Mouse (Mus musculus) heart, adult 11 months (tissue): ENCODE data around the gene Atp5mpl.

Experiments used
- DNase-seq: peaks from one replicate; pipeline ENCODE4 v3.0.0; 2022

The Atp5mpl gene

GRCm38 (mm10) chr12:111966683-111967173 lies at the start of gene Atp5mpl:
TSS of gene Atp5mpl (minus strand) at chr12:111966977.
- DNase-seq: peak; percentile 99

- DNase-seq: peak; percentile 74
Measured at GRCm38 (mm10) chr12:112016346-112016745, 49.6 kb upstream of the Atp5mpl start.

DNA sequence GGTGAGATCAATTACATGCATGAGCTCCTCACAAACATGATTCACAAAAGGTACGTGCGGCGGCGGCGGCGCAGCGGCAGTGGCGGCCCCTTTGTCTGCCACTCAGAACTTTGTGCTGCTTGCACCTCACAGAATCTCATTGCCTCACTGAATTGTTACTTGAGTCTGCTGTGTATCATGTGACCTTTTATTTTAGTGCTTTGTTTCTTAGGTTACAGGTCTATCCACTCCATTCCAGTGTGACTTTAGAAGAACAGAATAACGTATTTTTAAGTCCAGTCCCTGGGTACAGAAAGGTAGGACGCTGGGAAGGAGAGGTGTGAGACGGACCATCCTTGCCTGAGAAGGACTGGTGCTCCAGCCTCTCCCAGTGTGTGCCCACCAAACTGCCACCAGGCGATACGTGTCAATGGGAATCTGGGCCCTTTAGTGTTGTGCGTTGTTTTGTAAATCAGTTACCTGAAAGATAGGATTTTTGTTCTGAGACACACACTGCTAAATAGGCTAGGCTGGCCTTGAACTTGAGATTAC lies 46.6 kb upstream of the Atp5mpl start:
- peak; percentile 64 for DNase-seq

- DNase-seq: peak; percentile 25
Measured at GRCm38 (mm10) chr12:112012511-112013270, 45.9 kb upstream of the Atp5mpl start.

- peak; percentile 89 for DNase-seq
Measured at GRCm38 (mm10) chr12:112001223-112001622, 34.4 kb upstream of the Atp5mpl start.

GRCm38 (mm10) chr12:111999735-112000134 lies 33.0 kb upstream of the Atp5mpl start:
- DNase-seq: peak; percentile 58

DNA sequence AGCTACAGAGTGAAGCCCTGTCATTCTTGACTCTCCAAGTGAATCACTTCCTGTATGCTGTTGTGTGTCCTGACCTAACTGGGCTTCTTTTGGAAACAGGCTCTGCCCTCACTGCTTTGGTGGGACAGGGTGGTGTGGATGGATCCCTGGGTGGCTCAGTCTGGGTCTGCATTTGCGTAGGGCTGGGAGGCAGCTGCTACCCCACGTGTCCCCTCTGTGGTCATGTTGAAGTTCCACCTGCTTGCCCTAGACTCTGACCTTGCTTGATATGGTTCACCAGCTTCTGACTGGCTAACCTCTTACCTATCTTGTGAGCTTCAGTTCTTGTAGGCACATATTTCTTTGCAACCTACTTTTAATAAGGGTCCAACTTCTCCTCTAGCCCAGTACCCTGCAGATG lies 28.4 kb upstream of the Atp5mpl start:
- DNase-seq: no peak

DNA sequence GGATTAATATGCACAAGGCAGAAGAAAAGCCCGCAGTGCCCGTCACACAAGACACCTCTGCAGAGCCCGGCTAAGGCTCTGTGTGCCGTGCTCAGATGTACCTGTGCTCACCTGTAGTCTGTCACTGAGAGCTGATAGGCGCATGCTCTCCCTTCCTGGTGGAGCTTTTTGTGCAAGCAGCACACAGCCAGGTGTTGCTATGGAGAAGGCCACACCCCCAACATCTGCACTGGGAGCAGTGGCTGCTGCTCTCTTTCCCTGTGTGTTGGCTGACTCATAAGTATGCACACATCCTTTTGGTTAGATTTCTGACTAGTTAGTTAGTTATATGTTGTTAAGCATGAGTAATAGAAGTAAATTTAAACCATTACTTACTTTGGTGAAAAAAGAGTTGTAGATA lies 25.8 kb upstream of the Atp5mpl start:
- no peak for DNase-seq

DNA sequence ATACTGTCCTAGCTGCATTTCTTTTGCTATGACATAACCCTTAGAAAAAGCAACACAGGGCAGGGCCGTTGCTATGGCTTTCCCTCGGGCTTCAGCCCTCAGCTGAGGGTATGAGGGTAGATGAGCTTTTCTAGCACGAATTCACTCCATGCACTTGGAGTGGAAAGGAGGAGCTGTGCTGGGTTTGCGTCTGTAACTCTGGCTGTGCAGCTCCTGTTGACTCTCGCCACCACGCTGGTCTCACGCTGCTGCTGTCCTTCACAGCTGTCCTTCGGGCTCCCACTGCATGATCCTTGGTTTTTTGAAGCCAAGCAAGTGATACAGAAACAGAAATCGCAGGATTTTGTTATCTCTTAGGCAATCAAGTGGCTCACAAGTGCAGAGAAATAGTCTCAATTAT lies 20.0 kb upstream of the Atp5mpl start:
- no peak for DNase-seq

- DNase-seq: no peak
Measured at GRCm38 (mm10) chr12:111983165-111983564, 16.4 kb upstream of the Atp5mpl start.

DNA sequence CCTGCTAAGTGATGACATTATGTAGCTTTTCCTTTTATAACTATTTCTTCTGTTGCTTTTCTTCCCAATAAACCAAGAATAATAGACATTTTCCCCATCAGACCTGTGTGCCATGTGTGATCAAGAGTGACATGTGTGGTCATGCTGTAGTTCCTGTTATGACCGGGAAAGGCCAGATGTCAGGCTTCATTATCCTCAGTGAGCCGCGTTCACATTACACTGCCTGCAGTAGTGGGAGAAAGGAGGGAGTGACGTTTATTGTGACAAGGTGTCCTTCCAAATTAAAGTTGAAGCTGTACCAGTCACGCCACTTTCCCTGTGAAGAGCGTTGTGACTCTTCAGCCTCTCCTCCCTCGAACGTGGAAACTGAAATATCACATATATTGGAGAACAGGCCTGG lies 15.1 kb upstream of the Atp5mpl start:
- DNase-seq: no peak

DNA sequence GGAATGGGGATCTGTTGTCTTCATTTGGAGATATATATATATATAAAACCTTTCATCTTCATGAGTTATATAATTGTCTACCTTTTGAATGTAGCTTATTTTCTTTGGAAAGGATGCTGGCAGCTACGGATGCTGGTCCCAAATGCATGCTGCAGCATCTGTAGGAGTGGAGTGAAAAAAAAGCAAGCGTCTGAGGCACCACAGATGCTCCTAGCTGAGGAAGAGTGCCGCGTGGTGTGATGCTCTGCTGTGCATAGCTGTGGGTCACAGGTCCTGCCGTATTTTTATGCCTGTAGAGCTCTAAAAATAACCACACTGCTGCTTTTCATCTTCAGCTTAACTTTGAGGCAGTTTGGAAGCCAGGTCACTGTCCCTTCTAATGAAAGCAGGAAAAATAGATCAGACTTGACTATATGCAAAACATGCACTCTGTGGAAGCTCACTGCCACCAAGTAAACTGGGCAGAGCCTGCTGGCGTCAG lies 14.2 kb upstream of the Atp5mpl start, which contains the start of gene Rd3l:
Gene Rd3l (minus strand): TSS at position 431 of the 481 bp plus-strand sequence.
- DNase-seq: no peak

GRCm38 (mm10) chr12:111978274-111978673 lies 11.5 kb upstream of the Atp5mpl start:
- DNase-seq: no peak

DNA sequence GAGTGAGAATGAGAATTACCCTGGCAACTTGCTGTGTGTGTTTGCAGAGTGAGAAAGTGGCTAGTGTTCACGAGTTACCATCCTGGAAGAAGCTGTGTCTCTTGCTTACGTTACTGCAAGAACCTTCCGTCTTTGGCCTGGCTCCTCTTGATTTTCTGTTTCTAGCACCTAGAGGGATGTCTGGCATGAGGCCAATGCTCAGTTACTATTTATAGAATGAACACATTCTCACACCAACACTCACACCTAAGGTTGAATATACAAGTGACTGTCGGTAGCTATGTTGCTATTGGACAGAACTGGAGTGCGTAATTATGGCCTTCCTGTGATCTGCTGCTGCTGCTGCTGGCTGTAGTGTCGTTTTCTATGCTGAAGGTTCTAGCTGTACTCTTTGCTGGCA lies 10.4 kb upstream of the Atp5mpl start:
- no peak for DNase-seq

GRCm38 (mm10) chr12:111974578-111974977 lies 7.8 kb upstream of the Atp5mpl start:
- no peak for DNase-seq

DNA sequence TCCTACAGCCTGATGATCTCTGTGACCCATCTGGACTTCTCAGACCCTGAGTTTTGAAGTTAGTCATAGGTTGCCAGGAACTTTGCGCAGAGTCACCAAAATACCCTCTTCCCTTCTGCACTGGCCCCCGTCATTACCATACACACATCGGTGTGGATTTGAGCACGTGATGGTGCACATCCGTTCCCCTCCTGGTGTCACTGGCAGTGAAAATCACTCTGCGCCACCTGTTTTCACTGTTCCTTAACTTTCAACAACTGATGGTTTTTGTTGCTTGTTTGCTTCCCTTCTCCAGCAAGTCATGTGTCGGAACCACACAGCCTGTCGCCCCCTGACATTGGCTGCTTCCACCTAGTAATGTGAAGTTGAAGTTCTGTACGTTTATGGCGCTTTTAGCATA lies 5.7 kb upstream of the Atp5mpl start:
- no peak for DNase-seq

- DNase-seq: no peak
Measured at GRCm38 (mm10) chr12:111971231-111971686, 4.5 kb upstream of the Atp5mpl start, which contains the start of gene Tdrd9. TSS of gene Tdrd9 (plus strand) at chr12:111971559.

DNA sequence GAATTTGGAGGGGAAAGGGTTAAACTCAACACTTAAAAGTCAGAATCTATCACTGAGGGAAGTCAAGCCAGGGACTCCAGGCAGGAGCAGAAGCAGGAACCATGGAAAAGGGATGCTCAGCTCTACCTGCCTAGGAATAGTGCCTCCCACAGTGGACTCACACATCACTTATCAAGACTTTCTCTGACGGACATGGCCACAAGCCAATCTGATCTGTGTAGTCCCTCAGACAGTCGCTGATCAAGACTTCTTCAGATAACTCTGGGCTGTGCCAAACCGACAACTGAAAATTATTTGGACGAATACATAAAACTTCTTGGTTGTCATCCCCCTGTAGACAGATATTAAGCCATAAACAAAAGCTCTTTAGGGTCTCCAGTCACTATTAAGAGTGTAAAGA lies 3.3 kb upstream of the Atp5mpl start:
- no peak for DNase-seq

DNA sequence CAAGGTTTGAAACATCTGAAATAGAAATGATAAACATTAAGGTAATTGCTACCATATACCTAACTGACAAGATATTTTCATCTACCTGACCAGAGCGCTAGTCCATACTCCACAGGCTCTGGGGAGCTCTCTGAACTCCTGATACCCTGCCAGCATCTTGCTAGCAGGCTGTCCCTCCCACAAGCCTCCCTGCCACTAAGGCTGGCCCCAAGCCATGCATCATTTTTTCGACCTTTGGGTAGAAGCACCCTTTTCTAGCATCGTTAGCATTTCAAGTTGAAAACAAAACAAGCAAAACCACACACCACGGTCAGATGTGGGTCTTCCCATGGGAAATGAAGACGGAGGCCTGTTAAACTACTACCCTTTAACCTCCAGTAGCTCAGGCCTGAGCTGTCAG lies 3.4 kb downstream of the Atp5mpl start:
- no peak for DNase-seq

- DNase-seq: peak; percentile 91
Measured at GRCm38 (mm10) chr12:111958101-111958865, 8.5 kb downstream of the Atp5mpl start.

- DNase-seq: no peak
Measured at GRCm38 (mm10) chr12:111956173-111956572, 10.6 kb downstream of the Atp5mpl start.

DNA sequence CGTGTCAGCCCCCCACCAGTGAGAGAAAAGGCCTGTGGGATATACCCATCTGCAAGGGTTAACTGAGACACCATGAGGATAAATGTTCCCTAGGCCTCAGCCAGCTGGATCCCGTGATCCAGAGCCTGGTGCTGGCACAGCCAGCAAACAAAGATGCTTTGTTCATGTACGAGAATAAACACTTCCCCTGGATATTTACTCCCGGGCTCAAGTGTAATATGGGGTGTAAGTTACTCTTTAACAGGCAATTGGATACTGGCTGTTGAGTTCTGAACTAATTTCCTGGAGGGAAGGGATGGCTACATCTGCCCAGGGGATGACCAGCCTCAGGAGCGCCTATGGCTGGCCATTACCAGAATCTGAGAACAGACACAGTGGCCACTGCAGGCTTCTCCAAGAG lies 15.1 kb downstream of the Atp5mpl start:
- no peak for DNase-seq

DNA sequence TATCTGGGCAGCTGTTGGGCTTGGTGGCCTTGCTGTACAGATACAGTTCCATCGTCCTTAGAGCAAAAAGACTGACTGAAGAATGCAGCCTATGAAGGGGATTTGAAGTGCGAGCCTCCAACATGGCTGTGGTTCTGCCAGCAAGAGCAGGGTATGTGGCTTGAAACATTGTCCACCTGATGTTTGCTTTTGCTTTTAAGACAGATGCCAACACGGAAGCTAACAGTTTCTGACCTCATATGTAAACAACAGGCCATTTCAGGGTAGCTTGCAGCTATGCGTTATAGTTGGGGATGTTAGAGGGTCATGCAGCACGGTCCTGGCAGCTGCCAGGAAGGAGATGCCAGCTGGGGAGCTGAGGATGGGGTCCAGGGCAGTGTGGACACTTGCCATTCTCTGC lies 16.3 kb downstream of the Atp5mpl start:
- no peak for DNase-seq
